Mouse (Mus musculus): Measurements from ENCODE around the gene Lrrn1.
A peak's percentile ranks its signal among the peaks of the same experiment; 100 is the strongest.

The Lrrn1 gene

DNA sequence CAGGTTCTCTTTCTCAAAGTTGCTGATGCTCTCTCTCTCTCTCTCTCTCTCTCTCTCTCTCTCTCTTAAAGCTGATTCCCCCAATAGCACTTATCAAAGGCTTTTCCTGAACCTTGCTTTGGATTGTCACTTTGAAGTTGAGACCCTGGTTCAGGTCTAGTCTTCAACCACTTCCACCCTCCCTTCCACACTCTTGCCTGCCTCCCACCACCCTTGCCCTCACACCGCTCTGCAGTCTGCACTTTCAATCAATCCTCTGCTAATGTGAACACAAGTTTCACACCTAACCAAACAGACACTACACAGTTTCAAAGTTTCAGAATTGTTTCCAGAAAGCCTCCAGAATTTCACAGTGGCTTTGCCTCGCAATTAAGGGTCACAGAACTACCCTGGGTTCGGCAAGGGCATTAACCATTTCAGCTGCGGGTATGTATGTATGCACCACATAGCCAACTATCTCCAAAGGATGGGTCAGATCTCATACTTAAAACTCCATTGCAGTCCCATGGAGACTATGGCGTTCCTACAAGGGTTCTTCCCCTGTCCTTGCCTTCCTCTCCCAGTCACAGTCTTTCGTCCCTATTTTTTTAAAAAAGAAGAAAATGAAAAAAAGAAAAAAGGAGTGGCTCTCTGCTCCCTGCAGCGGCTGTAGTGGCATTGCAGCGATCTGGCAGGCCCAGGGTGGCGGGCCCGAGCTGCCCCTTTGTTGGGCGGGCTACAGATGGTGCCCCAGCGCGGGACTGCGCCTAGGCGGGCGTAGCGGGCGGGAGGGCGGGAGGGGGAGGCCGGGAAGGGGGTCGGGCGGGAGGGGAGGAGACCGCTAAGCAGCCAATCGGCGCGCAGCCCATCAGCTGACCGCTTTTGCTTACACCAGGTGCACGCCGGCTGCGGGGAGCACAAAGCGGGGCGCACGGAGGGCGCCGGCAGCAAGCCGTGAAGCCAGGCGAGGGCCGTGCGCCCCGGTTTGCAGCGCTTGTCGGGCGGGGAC is at the start of gene Lrrn1:
Gene Lrrn1 (plus strand): TSS at position 892 of the 988 bp plus-strand sequence.
- peak; percentile 87 for ATAC-seq (ENCODE audit: insufficient number of reproducible peaks, low FRiP score, low TSS enrichment)

DNA sequence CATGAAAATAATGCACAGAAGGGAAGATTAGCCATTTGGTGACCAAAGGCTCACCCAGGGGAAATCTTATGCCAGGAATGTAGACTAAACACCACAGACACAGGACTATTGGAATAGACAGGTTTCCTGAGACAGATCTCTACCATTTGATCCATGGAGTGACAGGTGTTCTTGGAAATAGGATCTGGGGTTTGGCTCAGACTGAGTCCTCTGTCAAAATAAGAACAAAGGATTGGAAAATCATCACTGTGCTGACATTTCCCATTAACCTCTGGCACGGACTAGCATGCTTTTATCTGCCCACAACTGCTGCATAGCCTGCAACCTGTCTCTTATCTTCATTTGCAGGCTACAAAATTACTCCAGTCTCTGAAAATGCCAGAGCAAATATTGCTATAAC is 35.1 kb upstream of the Lrrn1 start:
- no peak for ATAC-seq (ENCODE audit: insufficient number of reproducible peaks, low FRiP score, low TSS enrichment)

DNA sequence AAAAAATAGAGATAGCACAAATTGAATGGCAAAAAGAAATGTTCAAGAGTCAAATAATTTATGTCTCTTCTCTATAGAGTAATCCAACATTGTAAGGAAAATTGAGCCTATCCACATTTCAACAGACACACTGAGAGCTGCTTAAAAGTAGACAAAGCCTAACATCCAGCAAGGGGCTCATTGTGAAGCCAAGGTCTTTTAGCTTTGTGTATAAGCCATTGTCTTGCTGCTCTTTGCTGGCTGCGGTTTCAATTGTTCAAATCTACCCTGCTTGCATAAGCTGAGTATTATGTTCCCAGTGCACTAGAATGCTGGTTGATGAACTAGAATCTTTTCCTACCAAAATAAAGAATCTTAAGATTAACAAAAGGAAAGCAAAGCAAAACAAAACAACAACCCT is 33.7 kb upstream of the Lrrn1 start:
- ATAC-seq (ENCODE audit: insufficient number of reproducible peaks, low FRiP score, low TSS enrichment): no peak

DNA sequence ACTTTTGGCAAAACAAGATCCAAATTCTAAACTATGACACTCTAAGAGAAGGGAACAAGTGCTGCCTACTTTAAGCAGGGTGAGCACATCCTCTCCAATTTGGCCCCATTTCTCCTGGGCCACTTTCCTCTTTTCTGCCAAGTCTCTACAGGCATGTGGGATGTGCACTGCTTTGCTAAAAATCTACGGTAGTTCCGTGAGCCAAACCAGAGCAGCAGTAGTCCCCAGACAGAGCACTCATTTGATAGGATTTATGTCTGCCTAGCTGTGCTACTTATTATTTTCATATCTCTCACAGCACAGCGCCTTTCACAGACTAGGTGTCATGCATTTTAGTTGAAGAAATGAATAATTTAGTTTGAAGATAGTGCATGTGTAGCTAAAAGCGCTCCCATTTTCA is 15.9 kb upstream of the Lrrn1 start:
- no peak; the same call in 1 of the 2 replicates for ATAC-seq (ENCODE audit: insufficient number of reproducible peaks, low FRiP score, low TSS enrichment)

DNA sequence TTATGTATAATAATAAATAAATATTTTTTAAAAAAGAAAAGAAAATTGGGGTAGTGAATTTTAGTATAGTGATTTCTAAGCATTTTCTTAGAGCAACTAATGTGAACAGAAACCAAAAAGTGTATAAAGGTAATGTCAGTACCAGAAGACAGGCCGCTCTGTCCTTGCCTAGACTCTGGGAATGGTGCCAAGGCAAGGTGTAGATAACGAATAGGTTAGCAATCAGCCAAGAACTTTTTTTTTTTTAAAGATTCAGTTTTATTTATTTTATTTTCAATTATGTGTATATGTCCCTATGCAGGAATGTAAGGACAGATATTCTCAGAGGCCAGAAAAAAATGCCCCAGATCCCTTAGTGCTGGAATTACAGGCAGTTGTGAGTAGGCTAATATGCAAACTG is 5.6 kb upstream of the Lrrn1 start:
- ATAC-seq (ENCODE audit: insufficient number of reproducible peaks, low FRiP score, low TSS enrichment): no peak

DNA sequence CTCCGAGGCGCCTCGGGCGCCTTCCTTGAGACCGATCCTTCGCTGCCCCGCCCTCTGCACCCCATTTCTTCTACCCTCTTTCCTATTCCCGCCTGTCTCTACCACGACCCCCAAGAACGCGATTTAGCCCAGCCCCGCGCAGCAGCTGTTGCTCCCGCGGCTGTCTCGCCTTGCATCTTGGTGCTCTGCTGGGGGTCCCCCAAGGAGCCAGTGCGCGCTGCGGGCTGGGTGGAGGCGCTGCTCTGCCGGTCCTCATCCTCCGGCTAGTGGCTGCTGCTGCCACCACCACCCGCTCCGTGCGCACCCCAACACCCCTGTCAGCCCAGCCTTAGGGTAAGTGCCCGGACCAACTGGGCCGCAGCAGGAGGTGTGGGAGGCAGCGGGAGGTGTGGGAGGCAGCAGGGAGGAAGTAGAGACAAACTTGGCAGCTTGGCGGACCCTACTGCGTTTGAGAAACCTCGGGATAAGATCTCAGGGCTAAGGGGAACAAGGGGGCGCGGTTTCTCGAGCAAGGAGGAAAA is 403 bp downstream of the Lrrn1 start:
- ATAC-seq (ENCODE audit: insufficient number of reproducible peaks, low FRiP score, low TSS enrichment): peak; percentile 62

DNA sequence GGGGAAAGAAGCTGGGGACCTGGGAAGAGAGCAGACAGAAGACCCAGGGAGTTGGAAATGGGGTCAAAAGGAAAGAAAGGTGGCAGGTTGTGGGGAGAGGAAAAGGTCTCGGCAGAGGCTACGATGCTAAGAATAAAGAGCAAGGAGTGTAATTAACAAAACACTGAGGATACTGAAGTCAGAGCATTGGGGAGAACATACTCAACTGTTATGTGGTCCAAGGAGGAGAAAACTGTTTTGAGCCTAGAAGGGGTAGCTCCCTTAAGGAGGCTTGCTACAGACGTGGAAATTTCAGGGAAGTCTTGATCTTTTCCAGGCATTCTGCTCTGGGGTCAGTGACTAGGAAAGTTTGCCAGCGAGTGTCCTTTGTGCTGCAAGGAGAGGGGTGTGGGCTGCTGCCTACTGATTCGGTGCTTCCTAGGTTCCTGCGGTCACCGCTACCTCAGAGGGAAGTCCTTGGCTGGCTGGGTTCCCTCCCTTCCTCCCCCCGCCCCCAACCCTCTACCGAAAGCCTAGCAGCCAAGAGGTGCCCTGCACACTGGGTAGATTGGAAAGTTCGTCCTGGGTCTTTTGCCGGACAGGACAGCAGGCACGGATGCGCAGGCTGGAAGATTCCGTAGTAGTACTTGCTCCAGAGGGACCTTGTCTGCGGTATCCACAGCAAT is 1.2 kb downstream of the Lrrn1 start:
- peak; percentile 18; the same call in 1 of the 2 replicates for ATAC-seq (ENCODE audit: insufficient number of reproducible peaks, low FRiP score, low TSS enrichment)

DNA sequence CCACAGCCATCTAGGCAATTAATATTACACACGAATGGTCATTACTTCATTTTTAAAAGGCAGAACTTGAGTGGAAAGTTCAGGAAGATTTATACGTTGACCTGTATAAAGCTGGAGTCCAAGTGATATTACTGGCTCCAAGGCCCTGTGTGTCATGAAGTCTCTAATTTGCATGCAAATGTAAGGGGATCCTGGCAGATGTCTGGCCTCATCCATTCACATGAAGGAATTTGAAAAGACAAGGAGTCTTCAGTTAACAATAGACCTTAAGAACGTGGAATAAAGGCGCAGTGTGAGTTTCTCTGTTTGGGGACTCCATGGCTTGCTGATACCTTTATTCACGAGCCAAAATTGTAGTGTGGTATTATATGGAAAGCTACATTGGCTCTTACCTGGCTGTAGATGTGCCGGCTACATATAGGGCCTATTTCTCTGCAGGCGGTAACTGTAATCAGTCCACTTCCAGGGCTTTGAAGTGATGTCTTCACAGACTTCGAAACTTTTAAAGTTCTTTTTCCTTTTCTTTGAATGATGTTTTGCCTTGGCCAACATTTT is 2.0 kb downstream of the Lrrn1 start:
- no peak for ATAC-seq (ENCODE audit: insufficient number of reproducible peaks, low FRiP score, low TSS enrichment)

DNA sequence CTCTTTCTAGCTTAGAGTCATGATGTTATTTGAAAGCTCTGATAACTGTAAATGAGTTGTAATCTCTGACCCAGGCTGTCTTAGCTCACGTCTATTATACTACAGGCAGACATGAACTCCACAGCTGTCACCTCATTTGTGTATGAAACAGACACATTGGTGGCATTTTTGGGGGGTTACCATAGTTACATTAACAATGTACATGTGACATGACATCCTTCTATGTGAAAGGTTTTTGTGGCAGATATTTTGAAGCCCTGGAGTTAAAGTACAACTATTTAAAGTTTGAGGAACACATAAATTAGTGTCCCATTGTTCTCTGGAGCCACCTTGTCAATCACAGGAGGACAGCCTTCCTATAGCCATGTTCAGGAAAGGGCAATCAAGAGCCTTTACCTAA is 5.0 kb downstream of the Lrrn1 start:
- ATAC-seq (ENCODE audit: insufficient number of reproducible peaks, low FRiP score, low TSS enrichment): no peak

DNA sequence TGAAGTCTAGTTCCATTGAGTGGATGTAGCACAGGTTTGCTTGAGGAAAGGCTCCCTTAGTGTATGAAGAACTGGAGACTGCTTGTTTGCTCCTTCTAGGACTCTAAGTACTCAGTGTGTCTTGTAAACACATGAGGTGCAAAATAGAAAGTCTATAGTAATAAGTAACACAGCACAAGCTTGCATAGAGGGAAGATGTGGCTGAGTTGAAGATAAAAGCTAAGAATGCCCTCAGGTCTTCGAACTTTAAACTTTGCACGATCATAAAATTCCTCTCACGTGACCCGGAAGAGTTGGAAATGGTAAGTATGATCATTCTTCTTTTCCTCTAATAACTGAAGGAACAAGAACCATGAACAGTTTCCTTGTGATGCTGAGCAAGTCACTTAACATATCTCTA is 7.1 kb downstream of the Lrrn1 start:
- ATAC-seq (ENCODE audit: insufficient number of reproducible peaks, low FRiP score, low TSS enrichment): no peak

DNA sequence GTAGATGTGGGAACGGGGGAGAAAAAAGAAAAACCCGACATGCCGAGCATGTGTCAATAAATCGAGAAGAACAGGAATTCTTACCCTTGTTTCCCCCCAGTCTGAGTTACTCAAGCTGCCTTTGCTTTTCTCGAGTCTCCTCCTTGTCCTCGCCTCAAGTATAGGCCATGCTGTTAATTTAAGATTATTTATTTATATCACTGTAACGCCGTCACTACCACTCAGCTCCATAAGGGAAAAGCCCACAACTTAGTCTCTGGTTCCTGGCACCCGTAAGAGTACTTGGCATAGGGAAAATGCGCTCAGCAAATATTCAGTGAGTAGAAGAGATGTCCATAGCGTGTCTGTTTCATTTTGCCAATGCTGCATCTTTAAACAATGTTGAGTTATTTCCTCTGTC is 11.7 kb downstream of the Lrrn1 start:
- ATAC-seq (ENCODE audit: insufficient number of reproducible peaks, low FRiP score, low TSS enrichment): no peak

DNA sequence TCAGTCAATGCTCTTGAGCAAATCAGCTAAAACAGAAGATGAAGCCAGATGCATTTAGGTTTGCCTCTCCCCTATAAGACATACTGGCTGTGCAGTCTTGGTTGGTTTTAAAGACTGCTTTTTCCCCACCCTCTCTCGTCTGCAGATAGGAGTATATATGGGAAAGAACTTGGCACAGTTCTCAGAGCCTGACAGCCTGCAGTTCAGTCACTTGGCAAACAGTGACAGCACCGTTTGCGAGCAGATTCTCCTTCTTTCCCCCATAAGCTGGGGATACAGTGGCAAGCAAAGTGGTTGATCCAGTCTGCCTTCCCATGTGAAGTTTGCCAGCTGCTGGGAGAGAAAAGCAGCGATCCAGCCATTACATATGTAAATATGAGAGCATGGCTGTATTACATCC is 12.3 kb downstream of the Lrrn1 start:
- peak; percentile 63 for ATAC-seq (ENCODE audit: insufficient number of reproducible peaks, low FRiP score, low TSS enrichment)

DNA sequence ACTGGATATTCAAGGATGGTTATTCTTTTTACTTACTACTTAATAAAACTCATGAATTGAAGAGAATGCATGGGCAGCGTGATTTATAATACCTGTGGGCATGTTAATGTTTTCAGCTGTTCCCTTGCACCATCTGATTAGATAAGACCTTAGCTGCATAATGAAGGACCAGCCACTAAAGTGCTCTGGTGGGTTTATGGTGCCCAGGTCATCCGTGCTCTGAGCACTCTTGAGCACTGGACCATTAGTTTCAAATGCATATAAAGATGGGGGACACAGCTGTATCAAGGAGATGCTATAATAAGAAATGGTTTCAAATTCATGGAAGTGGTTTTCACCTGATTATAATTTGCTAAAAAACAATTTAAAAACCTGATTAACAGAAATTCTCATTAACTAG is 16.7 kb downstream of the Lrrn1 start:
- no peak for ATAC-seq (ENCODE audit: insufficient number of reproducible peaks, low FRiP score, low TSS enrichment)

DNA sequence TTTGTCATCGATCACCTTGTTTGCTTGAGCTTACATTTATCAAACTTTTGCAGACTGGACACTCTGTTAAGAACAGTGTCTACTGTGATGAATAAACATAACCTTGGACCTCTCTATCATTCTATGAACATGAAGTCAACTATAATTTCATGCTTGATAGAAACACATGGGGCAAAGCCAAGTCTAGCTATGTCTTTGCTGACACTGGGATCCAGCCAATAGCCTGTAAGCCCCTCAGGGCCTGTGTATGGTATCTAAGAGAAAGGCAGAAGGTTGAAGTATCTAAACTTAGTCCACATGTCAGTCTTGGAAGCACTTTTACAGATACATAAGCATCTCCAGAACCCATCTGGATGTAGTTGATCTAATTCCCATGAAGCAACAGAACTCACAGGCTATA is 22.9 kb downstream of the Lrrn1 start:
- no peak for ATAC-seq (ENCODE audit: insufficient number of reproducible peaks, low FRiP score, low TSS enrichment)

DNA sequence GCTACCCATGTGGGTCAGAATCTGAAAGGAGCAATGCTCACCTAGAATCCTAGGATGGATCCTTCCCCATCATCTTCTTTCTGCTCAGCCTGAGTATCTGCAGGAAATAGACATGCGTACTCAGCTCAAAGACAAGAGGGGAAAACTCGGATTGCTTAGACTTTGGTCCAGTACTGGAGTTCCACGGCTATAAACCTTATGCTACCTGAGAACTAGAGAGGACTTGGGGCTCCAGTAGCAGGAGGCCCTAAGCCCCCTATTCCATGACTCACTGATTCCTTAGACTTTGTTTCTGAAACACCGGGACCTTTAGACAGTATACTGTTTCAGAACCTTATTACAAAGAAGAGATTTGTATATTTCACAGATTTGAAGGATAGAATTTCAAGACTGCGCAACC is 25.8 kb downstream of the Lrrn1 start:
- ATAC-seq (ENCODE audit: insufficient number of reproducible peaks, low FRiP score, low TSS enrichment): no peak

DNA sequence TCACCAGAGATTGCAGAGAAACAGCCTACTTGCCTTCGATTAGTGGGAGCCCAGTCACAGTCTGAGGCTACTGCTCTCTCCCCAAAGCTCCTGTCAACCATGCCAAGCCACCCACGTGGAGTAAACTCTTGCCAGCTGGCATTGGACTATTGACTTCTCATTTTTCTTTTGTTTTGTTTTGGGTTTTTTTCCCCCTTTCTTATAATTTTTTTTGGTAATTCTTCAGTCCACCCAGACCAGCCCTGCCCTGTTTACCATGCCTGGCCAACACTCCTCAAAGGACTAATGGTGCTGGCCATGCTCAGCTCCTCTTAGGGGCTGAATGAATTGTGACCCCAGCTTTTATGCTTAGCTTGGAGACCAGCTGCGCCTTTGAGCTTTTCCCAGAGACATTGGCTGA is 27.4 kb downstream of the Lrrn1 start:
- peak; percentile 88 for ATAC-seq (ENCODE audit: insufficient number of reproducible peaks, low FRiP score, low TSS enrichment)

DNA sequence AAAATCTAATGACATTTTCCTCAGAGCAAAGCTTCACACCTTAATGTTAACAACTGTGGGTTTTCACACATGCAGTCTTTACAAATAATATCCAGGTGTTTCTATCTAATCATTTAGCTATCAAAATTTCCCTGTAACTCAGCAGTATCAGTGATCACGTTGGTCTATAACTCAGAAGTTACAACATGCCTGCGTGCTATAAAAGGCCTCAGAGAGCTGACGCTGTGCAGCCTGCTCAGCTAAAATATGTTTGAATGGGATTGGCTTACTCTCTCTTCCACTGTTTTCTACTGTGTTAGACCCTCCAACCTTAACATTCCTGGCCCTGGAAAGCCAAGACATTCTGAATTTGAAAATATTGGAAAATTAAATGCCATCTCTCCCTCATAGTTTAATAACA is 28.2 kb downstream of the Lrrn1 start:
- no peak for ATAC-seq (ENCODE audit: insufficient number of reproducible peaks, low FRiP score, low TSS enrichment)

DNA sequence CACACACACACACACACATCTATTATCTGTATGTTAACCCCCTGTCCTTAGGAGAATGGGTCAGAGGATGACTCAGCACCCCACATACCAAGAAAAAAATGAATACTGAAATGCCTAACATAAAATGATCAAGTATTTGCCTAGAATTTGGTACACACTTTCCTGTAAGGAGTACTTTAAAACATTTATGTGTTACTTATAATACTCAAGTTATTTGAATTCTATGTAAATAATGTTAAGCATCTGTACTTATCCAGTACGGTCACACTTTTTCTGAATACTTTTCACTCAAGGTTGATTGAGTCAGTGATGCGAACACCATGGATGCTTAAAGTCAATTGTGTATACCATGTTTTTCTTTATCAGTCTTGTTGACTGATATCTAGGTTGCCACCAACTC is 32.7 kb downstream of the Lrrn1 start:
- no peak for ATAC-seq (ENCODE audit: insufficient number of reproducible peaks, low FRiP score, low TSS enrichment)

DNA sequence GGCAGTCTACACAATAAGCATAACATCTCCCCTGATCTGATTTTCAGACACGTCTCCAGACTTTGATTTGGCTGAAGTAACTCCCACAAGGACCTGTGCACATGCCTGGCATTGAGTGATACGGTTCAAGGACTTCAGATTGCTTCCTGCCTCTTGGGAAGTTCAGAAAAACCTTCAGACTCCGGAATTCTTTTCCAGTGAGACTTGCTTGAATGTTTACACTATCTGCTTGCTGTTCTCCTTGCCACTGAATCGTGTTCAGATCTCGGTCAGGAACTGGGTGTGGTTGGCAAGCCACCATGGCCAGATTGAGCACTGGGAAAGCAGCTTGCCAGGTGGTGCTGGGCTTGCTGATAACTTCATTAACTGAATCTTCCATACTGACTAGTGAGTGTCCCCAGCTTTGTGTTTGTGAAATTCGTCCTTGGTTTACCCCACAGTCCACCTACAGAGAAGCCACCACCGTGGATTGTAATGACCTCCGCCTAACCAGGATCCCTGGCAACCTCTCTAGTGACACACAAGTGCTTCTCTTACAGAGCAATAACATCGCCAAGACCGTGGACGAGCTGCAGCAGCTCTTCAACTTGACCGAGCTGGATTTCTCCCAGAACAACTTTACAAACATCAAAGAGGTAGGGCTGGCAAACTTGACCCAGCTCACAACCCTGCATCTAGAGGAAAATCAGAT is 37.5 kb downstream of the Lrrn1 start:
- ATAC-seq (ENCODE audit: insufficient number of reproducible peaks, low FRiP score, low TSS enrichment): peak; percentile 90

DNA sequence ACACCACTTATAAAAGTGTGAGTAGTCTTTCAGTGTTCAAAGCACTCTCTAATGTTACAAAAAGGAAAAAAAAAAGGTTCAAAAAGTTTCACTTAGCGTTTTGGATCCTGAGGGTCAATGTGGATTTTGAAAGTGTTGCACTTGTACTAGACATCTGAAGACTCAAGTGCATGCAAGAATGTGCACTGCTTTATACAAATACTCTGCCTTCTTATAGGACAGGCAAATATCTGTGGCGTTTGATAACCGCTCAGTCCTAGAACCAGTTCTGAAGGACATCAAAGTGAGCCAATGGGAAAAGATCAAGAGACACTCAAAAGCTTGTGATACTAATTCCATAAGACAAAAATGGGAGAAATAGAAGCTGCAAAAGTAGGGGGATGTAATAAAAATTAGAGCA is 45.0 kb downstream of the Lrrn1 start:
- ATAC-seq (ENCODE audit: insufficient number of reproducible peaks, low FRiP score, low TSS enrichment): no peak

DNA sequence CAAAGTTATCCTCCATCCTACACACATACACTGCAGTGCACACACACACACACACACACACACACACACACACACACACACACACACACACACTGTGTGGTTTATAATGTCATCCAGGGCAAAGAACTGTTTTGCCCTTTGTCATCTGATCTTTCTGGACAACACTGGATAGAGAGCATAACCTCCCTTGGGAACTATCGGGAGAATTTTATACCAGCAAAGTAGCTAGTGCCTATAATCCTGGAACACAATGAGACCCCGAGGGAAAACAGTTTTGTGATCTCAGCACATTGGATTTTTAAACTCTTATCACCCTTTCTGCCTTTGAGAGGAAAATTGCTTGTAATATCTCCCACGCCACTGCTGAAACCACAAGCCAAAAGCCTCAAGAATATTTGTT is 45.8 kb downstream of the Lrrn1 start:
- no peak for ATAC-seq (ENCODE audit: insufficient number of reproducible peaks, low FRiP score, low TSS enrichment)
